Mouse (Mus musculus) ovary, postnatal 14 days (tissue): ENCODE data around the gene Aoc3.
"Not testable (repeated sequence)": the region's sequence is repeated elsewhere in the genome, so short reads cannot be mapped to it uniquely, and the experiment has no call there.

ENCODE experiments used
- DNase-seq: peaks from one replicate; pipeline ENCODE4 v3.0.0; 2022; ENCODE audit warnings: low spot score

Aoc3 gene

DNA sequence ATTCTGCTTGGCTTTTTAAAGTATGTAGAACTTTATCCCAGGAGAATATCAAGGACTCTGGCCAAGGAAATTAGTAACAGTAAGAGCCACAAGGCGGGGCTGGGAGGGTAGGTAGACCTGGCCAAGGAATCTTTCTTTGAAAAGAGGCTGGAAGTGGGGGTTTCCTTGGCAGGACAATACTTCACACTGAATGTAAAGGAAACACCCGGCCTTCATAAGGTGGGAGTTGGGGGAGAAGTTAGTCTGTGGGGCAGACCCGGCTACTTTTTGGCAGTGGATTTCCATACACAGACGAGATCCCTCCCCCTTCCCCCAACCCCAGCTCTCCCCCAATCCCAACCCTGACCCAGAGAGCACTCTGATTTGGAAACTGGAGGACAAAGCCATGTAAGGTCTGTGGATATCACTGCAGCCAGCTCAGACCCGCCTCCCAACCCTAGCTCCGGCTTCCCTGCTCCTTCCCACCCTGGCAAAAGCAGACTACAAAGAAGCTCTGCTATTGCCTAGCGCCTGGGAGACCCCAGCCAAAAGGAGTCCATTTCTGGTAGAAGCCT lies at the start of gene Aoc3:
Gene Aoc3, plus strand, starts transcription at position 235 of the 554 bp plus-strand sequence.
- DNase-seq, result peak; percentile 29

- DNase-seq, result no peak
Measured at GRCm38 (mm10) chr11:101280837-101281236, 49.6 kb upstream of the Aoc3 start.

DNA sequence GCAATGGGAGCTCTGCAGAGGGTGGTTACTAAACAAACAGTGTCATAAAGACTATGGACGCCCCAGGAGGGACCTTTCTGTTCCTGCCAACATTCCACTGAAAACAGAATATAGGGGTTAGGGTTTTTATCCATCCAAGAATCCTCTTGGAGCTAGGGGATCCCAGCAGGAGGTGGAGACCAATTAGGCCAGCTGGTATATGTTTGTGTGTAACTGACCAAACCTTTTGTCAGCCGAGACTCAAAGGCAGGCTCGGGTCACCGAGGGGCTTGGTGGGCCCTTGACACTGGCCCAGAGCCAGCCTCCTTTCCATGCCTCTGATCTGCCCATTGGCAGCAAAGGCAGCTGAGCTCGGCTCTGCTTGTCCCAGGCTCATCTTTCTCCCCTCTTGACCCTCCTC lies 47.5 kb upstream of the Aoc3 start:
- DNase-seq, result no peak

- DNase-seq, result no peak
Measured at GRCm38 (mm10) chr11:101283805-101284204, 46.6 kb upstream of the Aoc3 start.

DNA sequence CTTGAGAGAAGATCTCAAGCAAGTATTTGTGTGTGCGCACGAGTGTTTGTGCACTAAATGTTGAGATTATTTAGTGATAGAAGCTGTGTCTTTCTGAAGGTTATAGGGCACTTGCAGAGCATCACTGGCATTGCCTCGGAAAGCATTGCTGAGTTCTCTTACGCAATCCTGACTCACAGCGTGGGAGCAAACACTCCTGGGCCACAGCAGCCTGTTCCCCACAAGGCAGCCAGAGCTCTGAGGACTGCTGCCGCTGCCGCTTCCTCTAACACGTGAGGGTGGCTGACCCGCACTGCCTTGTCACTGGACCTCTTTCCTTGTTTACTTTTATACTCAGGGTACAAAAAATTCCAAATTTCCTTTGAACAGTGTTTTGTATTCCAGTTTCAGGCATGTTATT lies 43.1 kb upstream of the Aoc3 start:
- DNase-seq, result no peak

GRCm38 (mm10) chr11:101291231-101291630 lies 39.2 kb upstream of the Aoc3 start:
- no peak for DNase-seq

- DNase-seq, result no peak
Measured at GRCm38 (mm10) chr11:101295191-101295590, 35.2 kb upstream of the Aoc3 start.

GRCm38 (mm10) chr11:101300881-101301280 lies 29.5 kb upstream of the Aoc3 start:
- DNase-seq, result no peak

DNA sequence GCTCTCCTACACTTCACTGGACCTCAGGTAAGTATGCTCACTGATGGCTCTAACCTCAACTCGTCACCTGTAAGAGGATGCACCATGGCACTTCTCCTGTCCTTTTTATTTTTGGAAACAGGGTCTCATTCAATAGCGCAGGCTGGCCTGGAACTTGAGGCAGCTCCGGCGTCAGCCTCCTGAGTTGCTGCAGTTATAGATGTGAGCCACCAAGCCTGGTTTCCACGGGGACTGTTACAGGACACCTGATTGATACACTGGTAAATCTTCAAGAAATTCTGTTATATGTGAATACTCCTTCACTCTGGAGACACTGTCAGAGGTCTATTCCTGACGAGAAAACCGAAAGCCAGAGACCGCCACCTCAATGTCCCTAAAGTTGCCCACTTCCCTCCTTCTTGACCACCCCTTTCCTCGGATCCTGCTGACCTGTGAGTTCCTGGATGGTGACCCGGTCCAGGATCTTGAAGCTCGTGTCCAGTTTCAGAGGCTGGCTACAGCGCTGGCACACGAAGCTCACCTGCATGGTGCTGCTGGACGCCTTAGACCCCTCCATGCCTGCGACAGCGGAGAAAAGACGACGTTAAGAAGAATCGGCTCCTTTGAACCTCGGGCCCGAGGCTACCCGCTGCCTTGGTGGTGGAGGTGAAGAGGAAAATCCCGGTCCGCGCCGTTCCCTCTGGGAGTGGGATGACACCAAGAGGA lies 29.0 kb upstream of the Aoc3 start:
- no peak for DNase-seq

GRCm38 (mm10) chr11:101302004-101302798 lies 28.2 kb upstream of the Aoc3 start, which contains the start of gene Becn1:
Becn1 (minus strand) TSS chr11:101302286.
- peak; percentile 99 for DNase-seq

DNA sequence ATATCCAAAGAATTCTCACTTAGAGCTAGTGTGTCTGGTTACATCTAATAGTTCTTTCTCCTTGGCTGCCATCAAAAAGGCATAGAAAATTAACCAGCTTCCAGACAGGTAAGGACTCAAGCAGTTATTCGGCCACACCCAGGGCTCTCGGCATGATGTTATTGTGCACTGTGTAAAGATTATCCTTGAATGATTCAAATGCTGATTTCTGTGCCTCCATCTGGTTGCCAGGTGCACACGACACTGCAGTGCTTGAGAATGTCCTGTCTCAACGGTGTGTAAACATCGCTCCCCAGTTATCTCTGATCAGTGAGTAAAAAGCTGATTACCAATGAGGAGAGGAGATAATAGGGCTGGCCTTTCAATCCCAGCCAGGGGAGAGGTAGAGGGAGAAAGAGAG lies 22.7 kb upstream of the Aoc3 start:
- no peak for DNase-seq

- no peak for DNase-seq
Measured at GRCm38 (mm10) chr11:101311083-101311482, 19.3 kb upstream of the Aoc3 start.

DNA sequence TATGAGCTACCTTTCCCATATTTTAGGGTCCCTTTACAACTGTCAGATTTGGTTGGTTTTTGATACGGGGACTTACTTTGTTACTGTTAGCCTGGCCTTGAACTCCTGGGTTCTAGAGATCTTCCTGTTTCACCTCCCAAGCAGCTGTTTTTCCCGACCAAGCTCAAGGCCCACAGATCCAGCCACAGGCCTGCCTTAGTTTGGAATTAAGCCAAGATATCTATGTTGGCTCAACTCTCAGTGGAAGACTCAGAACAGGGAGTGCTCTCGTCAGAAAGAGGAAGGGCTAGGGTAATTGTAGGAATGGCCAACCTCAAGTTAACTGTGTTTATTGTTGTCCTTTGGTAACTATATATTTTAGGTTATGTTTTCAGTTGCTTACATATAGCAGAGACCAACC lies 18.3 kb upstream of the Aoc3 start:
- no peak for DNase-seq

- no peak for DNase-seq
Measured at GRCm38 (mm10) chr11:101314567-101314966, 15.8 kb upstream of the Aoc3 start.

DNA sequence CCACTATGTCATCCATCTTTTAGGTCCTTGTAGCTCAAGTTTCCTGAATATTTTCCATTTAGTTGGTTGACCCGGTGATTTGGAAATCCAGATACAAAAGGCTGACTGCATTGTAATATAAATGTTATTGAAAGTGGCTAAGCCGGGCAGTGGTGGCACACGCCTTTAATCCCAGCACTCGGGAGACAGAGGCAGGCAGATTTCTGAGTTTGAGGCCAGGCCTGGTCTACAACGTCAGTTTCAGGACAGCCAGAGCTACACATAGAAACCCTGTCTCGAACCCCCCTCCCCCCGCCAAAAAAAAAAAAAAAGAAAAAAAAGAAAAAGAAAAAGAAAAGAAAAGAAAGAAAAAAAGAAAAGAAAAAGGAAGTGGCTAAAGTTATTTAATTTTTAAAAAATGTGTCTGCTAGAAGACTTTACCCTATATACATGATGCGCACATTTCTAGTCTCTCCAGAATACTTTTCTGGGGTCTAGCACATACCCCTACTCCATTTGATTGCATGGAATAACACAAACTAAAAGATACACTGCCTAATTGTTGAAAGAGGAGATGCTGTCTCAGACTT lies 15.2 kb upstream of the Aoc3 start:
- DNase-seq, result no peak

GRCm38 (mm10) chr11:101315665-101316500 lies 14.5 kb upstream of the Aoc3 start, which contains the start of gene Psme3:
Psme3 (plus strand) TSS chr11:101316213.
- peak; percentile 85 for DNase-seq

GRCm38 (mm10) chr11:101316501-101316917 lies 13.9 kb upstream of the Aoc3 start:
- no peak for DNase-seq

DNA sequence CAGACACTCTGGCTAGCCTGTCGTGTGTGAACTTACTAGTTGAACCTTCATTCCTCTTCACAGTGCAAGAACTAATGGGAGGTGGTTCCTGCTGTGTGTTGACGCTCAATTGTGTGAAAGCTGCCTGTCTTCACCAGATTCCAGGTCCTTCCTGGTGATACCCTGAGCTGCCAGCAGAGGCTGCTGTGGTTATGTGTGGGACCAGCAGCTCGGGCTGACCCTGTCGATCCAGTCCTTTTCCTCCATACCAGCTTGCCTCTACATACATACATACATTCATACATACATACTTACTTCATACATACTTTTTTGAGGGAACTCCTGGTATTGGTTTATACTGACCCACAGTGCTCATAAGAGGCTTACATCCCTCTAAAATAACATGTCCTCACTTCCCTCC lies 6.8 kb upstream of the Aoc3 start:
- DNase-seq, result peak; percentile 53

DNA sequence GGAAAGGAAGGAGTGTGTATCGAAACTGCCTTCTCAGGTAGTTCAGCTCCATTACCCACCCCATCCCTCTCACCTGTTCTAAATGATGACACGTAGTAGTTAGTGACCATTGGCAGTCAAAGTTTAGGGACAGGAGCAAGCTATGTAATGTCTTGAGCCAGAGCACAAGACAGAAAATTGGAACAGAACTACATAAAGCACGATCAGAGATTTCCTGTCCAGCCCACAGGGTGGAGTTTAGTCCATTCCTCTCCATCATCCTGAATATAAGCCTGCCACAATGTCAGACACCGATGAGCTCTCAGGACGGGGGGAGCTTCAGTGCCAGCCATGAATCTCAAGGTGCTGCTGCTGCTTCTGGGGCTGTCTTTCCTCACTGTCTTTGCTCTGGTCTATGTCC lies 5.6 kb upstream of the Aoc3 start, which contains the start of gene Aoc2:
Gene Aoc2, plus strand, starts transcription at position 301 of the 400 bp plus-strand sequence.
- DNase-seq, result no peak

GRCm38 (mm10) chr11:101325201-101325600 lies 5.2 kb upstream of the Aoc3 start:
- not testable (repeated sequence) for DNase-seq

DNA sequence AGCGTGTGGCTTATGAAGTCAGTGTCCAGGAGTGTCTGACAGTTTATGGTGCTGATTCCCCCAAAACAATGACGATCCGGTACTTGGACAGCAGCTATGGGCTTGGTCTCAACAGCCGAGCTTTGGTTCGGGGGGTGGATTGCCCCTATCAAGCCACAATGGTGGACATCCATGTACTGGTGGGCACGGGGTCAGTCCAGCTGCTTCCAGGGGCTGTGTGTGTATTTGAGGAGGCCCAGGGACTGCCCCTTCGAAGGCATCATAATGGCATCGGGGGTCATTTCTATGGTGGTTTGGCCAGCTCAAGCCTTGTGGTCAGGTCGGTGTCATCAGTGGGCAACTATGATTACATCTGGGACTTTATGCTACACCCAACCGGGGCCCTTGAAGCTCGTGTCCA lies 4.3 kb upstream of the Aoc3 start:
- no peak for DNase-seq

GRCm38 (mm10) chr11:101327311-101327710 lies 3.1 kb upstream of the Aoc3 start:
- DNase-seq, result no peak
